Mouse (Mus musculus) hindbrain, embryonic 13.5 days (tissue): ENCODE measurements around the gene Gpc6. TPM values are rescaled to one million over a fixed set of nuclear protein-coding genes. Genes with fewer than 3 reads are reported as not detected.
A peak's percentile ranks its signal among the peaks of the same experiment; 100 is the strongest.

ENCODE experiments used
- ATAC-seq: fragments of 200-750 bp; cut with Nextera tagmentation; 2 replicates; pipeline ENCODE4 v1.8.0; 2017; ENCODE audit warnings: moderate TSS enrichment; ENCODE audit not compliant: low FRiP score
- H3K27ac ChIP-seq: fragments of 300-500 bp; sonication (generic); 2 replicates; pipeline ENCODE4 v1.5.1; 2015; ENCODE audit warnings: inconsistent platforms, mild to moderate bottlenecking, moderate library complexity
- H3K27me3 ChIP-seq: fragments of 300-500 bp; sonication (generic); 2 replicates; pipeline ENCODE4 v1.6.1; 2015; ENCODE audit warnings: mild to moderate bottlenecking, inconsistent platforms
- H3K36me3 ChIP-seq: fragments of 300-500 bp; sonication (generic); 2 replicates; pipeline ENCODE4 v1.6.1; 2015; ENCODE audit warnings: mild to moderate bottlenecking, inconsistent platforms
- H3K4me1 ChIP-seq: fragments of 300-500 bp; sonication (generic); replicated peaks from 2 replicates; pipeline ENCODE4 v1.6.1; 2015; ENCODE audit warnings: inconsistent platforms
- H3K4me2 ChIP-seq: fragments of 300-500 bp; sonication (generic); 2 replicates; pipeline ENCODE4 v1.6.1; 2015; ENCODE audit warnings: inconsistent platforms, mild to moderate bottlenecking, moderate library complexity
- H3K4me3 ChIP-seq: fragments of 300-500 bp; sonication (generic); 2 replicates; pipeline ENCODE4 v1.5.1; 2015; ENCODE audit warnings: mild to moderate bottlenecking, inconsistent platforms
- H3K9ac ChIP-seq: fragments of 300-500 bp; sonication (generic); 2 replicates; pipeline ENCODE4 v1.6.1; 2015; ENCODE audit warnings: mild to moderate bottlenecking, inconsistent platforms
- H3K9me3 ChIP-seq: fragments of 300-500 bp; sonication (generic); 2 replicates; pipeline ENCODE4 v1.6.1; 2016; ENCODE audit warnings: inconsistent platforms
- WGBS: fragments of 180-500 bp; shearing (Covaris S2); methylation state at CpG from one replicate; pipeline ENCODE4 v1.1.7; 2015; 5-methylcytosine and 5-hydroxymethylcytosine counted together
- polyA plus RNA-seq: library from polyadenylated mRNA; unstranded; fragments of >200 nt; fragmentation: Nextera tagmentation; extraction: Ambion mirVana; gene quantifications from 2 replicates; pipeline ENCODE4 v1.2.1, GENCODE M21; 2015

Gene Gpc6
- polyA plus RNA-seq, 1 experiment from 2014 or later, result 20.8 TPM

DNA sequence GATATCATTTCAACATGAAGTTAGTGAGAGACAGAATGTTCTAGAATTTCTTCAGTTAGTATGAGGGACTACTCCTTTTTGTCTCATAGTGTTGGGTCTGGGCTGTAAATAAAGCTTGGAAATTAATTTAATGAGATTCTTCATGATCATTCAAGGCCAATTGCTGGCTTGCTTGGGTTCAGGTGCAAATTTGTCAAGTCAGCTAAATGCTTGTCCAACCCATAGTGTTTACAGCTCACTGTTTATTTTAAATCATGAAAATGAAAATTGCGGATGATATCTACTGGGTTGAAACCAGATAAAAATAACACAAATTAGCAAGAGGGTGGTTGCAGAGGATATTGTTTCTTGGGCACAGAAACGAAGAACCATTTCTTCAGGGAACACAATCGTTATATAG is 49.6 kb downstream of the Gpc6 start:
- no peak overlapping the region for H3K4me3 ChIP-seq
- H3K36me3 ChIP-seq, result no peaks in the 10 kb centered on the region
- H3K4me2 ChIP-seq, result no peak overlapping the region
- no peaks in the 10 kb centered on the region for H3K4me1 ChIP-seq
- H3K27ac ChIP-seq, result no peak overlapping the region
- H3K27me3 ChIP-seq, result no peaks in the 10 kb centered on the region
- H3K9me3 ChIP-seq, result no peaks in the 10 kb centered on the region
- 90% methylated on average over 3 of the region's 3 CpGs for WGBS
- no peak overlapping the region for H3K9ac ChIP-seq
- no peak for ATAC-seq

DNA sequence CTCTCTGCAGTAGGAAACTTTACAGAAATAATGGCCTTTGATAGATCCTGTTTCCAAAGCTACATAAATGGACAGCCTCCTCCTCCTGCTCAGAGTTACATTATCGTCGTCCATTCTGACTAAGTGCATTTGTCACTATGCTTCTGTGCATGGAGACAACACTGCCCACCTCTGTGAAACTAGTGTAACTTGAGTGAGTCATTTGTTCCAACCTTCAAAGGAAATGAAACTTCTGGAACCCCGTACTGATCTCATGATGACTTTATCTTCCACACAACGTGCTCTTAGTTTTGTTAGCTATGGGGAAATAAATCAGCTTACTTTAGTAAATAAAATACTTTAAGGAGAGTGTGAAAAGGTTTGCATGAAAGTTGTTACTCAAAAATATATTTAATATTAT is 50.1 kb downstream of the Gpc6 start:
- Histone ChIP-seq H3K9ac (no peak overlapping the region), H3K4me2 (no peak overlapping the region), H3K4me3 (no peak overlapping the region), H3K27me3 (no peaks in the 10 kb centered on the region), H3K36me3 (no peaks in the 10 kb centered on the region), H3K9me3 (no peaks in the 10 kb centered on the region), H3K27ac (no peak overlapping the region), H3K4me1 (no peaks in the 10 kb centered on the region)
- no peak for ATAC-seq
- 82% methylated on average over 4 of the region's 4 CpGs for WGBS

DNA sequence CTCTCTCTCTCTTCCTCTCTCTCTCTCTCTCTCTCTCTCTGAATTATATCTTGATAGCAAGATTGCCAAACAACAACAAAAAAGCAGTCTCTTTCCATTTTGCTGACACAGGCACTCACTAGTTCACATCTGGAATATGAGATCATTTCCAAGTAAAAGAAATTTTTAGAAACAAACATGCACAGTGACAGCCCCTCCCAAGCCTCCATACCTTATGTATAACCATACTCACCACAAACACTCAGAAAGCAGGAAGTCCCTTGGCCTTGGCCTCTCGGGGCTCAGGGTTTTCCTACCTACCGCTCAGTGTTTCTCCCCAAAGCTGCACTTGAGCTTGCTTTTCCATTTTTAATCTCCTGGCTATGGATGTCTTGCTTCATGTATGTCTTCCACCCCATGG is 52.1 kb downstream of the Gpc6 start:
- Histone ChIP-seq H3K27ac (no peak overlapping the region), H3K36me3 (no peaks in the 10 kb centered on the region), H3K27me3 (no peaks in the 10 kb centered on the region), H3K4me2 (no peak overlapping the region), H3K4me3 (no peak overlapping the region), H3K9ac (no peak overlapping the region), H3K4me1 (no peaks in the 10 kb centered on the region), H3K9me3 (no peaks in the 10 kb centered on the region)
- ATAC-seq, result no peak
- WGBS, result 89% methylated on average over 2 of the region's 2 CpGs

DNA sequence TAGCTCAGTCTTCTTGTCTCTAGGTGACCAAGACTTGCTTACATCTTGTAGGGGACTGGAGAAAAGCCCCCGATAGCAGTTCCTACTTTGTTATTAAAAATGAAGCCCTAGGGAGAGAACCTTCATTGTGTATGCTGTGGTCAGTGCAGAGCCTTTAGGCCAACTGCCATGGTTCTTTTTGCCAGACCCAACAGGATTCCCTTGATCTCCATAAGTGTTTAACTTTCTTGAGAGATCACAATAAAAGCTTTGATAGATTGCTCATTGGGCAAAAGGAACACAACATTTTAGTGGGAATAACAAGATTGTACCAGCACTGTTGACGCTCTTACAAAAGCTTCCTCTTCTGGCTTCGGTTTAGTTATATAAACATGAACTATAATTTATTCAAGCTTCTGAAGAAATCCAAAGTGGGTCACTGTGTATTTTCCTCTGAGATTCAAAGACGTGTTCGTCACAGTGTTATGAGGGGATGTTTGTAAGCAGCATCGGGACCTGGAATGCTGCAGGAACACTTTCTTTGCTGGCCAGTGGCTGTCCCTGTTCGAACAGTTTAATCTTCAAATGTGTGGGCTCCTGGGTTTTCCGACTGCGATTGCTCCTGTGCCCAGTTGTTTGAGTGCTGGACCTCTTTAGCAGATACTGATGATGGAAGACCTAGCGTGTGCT is 54.7 kb downstream of the Gpc6 start:
- H3K4me3 ChIP-seq, result no peak overlapping the region
- 89% methylated on average over 10 of the region's 10 CpGs for WGBS
- no peak overlapping the region for H3K4me2 ChIP-seq
- no peaks in the 10 kb centered on the region for H3K4me1 ChIP-seq
- H3K27ac ChIP-seq, result no peak overlapping the region
- H3K36me3 ChIP-seq, result no peaks in the 10 kb centered on the region
- no peak for ATAC-seq
- no peak overlapping the region for H3K9ac ChIP-seq
- H3K9me3 ChIP-seq, result no peaks in the 10 kb centered on the region
- H3K27me3 ChIP-seq, result no peaks in the 10 kb centered on the region

DNA sequence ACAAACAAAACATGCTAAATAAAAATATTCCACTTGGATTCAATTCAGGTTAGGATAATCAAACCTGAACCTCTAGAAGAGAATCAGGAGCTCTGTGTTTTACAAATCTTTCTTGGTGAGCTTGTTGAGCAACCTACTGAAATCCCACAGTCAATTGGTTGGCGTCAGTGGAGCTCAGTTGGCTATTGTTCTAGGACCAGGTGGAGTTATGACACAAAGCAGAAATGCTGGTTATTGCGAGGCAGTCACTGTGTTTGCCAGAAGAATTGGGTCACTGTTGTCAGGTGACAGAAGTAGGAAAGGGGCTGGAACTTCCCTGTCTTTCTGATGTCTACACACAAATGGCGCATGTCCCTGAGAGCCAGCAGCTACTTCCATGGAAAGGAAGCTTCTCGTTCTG is 56.6 kb downstream of the Gpc6 start:
- Histone ChIP-seq H3K4me3 (no peak overlapping the region), H3K36me3 (no peaks in the 10 kb centered on the region), H3K27ac (no peak overlapping the region), H3K4me1 (no peaks in the 10 kb centered on the region), H3K9me3 (no peaks in the 10 kb centered on the region), H3K27me3 (no peaks in the 10 kb centered on the region), H3K9ac (no peak overlapping the region), H3K4me2 (no peak overlapping the region)
- 97% methylated on average over 4 of the region's 4 CpGs for WGBS
- ATAC-seq, result no peak

DNA sequence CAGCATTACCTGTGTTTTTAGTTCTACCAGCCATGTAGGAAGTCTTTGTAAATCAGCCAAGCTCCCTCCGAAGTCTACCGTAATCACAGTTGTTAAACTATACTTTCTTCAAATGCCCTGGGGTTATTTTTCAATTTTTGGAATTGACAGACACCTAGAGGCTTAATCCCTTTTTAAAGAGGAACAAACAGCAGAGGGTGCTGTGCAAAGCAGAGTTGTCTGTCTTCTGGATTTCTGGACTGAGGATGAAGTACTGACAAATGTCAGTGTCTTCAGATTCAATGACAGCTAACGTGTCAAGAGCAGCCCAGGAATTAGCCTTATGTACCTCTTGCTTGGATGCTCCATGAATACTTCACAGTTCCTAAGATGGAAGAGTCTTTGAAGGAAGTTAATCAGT is 62.2 kb downstream of the Gpc6 start:
- Histone ChIP-seq H3K27me3 (no peaks in the 10 kb centered on the region), H3K9me3 (0 out of 2 replicates have a peak, but pooled peaks cover 3% of the 10 kb centered on the region), H3K4me3 (no peak overlapping the region), H3K4me1 (peaks cover 3% of the 10 kb centered on the region), H3K36me3 (peaks cover 6% of the 10 kb centered on the region), H3K9ac (no peak overlapping the region), H3K4me2 (no peak overlapping the region), H3K27ac (no peak overlapping the region)
- ATAC-seq, result no peak
- WGBS, result 86% methylated on average over 3 of the region's 3 CpGs

DNA sequence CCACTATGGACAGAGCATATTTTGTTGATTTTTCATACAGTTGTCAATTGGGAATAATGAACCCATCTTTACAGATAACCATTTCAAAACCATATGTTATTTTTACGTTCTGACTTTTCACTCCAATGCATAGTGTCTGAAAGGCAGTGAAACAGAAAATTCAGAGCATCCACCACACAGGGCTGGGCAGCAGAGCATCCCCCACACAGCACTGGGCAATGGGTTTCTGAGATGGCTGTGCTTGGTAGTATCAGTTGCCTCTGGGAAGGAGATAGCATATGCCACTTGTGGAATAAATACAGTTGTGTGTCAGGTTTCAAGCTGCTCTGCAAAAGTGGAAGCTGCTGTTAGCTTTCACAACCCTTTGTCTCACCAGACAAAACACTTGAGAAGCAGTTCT is 75.3 kb downstream of the Gpc6 start:
- 73% methylated on average over 1 of the region's 1 CpGs for WGBS
- Histone ChIP-seq H3K4me2 (no peak overlapping the region), H3K36me3 (no peaks in the 10 kb centered on the region), H3K27ac (no peak overlapping the region), H3K9me3 (no peaks in the 10 kb centered on the region), H3K4me1 (no peaks in the 10 kb centered on the region; the same call in 1 of the 2 replicates), H3K9ac (no peak overlapping the region), H3K27me3 (no peaks in the 10 kb centered on the region), H3K4me3 (no peak overlapping the region)
- ATAC-seq, result no peak

DNA sequence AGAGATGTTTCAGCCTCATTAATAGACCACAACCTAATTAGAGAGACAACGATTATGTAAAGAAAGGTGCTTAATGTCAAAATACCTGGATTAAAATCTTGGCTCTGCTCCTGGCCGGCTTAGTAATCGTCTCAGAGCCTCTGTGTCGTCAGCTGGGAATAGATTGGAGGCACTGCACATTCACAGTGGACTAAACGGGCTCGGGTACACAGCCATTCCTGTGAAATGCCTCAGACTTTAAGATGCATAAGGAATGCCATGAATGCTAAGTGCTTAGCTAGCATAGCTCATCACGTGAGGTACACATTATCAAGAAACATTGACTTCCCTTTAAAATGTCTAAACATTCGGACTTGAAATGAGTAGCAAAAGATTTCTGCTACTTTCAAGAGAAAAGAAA is 77.2 kb downstream of the Gpc6 start:
- Histone ChIP-seq H3K27me3 (no peaks in the 10 kb centered on the region), H3K4me2 (no peak overlapping the region), H3K27ac (no peak overlapping the region), H3K4me1 (no peaks in the 10 kb centered on the region; the same call in 1 of the 2 replicates), H3K9me3 (no peaks in the 10 kb centered on the region), H3K9ac (no peak overlapping the region), H3K36me3 (no peaks in the 10 kb centered on the region), H3K4me3 (no peak overlapping the region)
- ATAC-seq, result no peak
- 72% methylated on average over 8 of the region's 8 CpGs for WGBS

DNA sequence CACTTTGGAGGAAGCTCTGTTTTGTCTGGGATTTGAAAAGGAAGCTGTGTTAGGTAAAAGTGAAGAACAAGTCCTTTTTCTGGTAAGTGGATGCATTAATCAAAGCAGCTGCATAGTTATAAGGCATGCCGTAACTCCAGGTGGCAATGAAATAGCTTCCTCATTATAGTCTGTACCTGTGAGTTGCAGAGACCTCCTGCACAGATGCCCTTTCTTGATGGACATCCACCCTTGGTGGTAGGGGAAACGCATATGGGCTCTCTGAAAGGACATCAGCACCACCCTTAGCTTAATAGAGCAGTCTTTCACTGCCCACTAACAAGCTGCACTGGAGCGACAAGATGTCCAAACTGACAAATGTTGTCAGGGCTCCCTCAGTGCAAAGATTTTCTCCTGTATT is 83.7 kb downstream of the Gpc6 start:
- H3K9ac ChIP-seq, result no peak overlapping the region
- H3K4me2 ChIP-seq, result no peak overlapping the region
- WGBS, result 84% methylated on average over 3 of the region's 3 CpGs
- H3K9me3 ChIP-seq, result no peaks in the 10 kb centered on the region
- no peak overlapping the region for H3K27ac ChIP-seq
- ATAC-seq, result no peak
- H3K36me3 ChIP-seq, result no peaks in the 10 kb centered on the region
- H3K4me1 ChIP-seq, result no peaks in the 10 kb centered on the region
- H3K4me3 ChIP-seq, result no peak overlapping the region
- no peaks in the 10 kb centered on the region for H3K27me3 ChIP-seq

DNA sequence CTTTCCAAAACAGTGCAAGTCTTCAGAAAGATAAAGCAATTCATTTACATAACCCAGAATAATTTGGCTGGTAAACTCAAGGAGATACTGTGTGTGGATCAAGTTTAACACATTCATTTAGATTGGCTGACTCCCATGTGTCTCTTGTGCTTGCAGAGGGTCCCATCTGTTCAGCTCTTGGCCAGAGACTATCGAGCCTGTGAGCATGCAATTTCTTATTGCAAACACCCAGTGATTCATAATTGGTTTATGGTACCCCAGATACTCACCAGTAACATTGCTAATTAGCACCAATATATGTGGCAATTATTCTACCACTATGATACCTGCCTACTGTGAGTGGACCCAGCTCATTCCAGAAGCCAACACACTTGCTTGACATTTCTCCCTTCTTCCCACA is 87.9 kb downstream of the Gpc6 start:
- Histone ChIP-seq H3K4me1 (no peaks in the 10 kb centered on the region), H3K4me3 (no peak overlapping the region), H3K9ac (no peak overlapping the region), H3K4me2 (no peak overlapping the region), H3K27me3 (no peaks in the 10 kb centered on the region), H3K36me3 (no peaks in the 10 kb centered on the region), H3K27ac (no peak overlapping the region), H3K9me3 (no peaks in the 10 kb centered on the region)
- ATAC-seq, result 0 out of 2 replicates have a peak, but pooled peaks have one; percentile 36
- WGBS, result 45% methylated on average over 1 of the region's 1 CpGs

DNA sequence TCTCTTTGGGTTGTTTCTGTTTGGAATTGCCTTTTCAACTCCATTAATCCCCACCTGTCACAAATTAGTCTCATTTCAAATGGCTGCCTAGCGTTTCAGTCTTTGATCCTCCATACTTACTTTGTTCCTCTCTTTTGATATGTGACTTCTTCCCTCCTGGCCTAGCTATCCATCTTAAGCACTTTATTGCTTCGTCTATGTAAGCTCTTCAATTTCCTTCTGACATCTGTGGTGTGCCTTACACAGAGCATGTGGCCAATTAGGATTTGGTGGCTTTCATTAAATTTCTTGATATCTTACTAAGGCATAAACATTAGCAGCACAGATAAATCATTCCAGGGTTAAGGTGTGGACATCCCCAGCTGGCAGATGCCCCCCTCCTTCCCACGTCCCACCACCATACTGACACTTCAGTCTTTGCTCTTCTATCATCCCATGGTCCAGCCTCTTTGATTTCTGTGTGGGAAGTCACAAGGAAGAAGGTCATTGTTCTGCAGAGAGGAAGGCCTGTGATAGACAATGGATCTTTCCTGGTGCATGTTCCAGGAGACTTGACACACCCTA is 88.5 kb downstream of the Gpc6 start:
- no peaks in the 10 kb centered on the region for H3K27me3 ChIP-seq
- no peaks in the 10 kb centered on the region for H3K36me3 ChIP-seq
- no peak overlapping the region for H3K27ac ChIP-seq
- peaks cover 2% of the 10 kb centered on the region; the same call in 1 of the 2 replicates for H3K4me1 ChIP-seq
- WGBS, result 41% methylated on average over 3 of the region's 3 CpGs
- ATAC-seq, result no peak
- H3K4me2 ChIP-seq, result no peak overlapping the region
- H3K9me3 ChIP-seq, result no peaks in the 10 kb centered on the region
- H3K9ac ChIP-seq, result no peak overlapping the region
- H3K4me3 ChIP-seq, result no peak overlapping the region

DNA sequence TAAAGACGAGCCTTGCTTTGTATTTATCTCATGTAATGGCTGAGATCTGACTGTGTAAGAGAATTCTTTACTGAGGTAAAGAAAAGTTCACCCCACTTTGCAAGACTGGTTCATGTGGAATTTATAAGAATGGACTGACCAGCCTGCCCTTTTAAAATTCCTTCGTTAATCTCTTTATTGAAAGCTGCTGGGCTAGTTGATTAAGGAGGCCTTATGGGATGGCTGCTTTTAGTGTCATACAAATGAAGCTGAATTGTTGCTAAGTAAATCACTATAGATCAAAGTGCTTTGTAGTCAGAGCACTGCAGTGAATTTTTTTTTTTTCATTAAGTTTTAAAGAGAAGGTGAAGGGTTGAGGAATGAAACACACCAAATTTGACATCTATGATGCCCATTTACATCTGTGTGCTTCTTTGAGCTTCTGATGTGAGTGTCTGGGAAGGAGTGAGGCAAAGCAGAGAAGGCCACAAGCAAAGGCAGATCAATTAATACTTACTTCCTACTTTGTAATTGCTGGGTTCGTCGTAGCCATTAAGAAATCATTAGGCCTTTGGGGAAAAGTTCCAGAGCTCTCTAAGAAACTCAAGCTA is 90.3 kb downstream of the Gpc6 start:
- Histone ChIP-seq H3K36me3 (no peaks in the 10 kb centered on the region), H3K4me2 (no peak overlapping the region), H3K27ac (no peak overlapping the region), H3K4me3 (no peak overlapping the region), H3K27me3 (no peaks in the 10 kb centered on the region), H3K4me1 (peaks cover 8% of the 10 kb centered on the region), H3K9ac (no peak overlapping the region), H3K9me3 (no peaks in the 10 kb centered on the region)
- WGBS, result 36% methylated on average over 4 of the region's 4 CpGs
- no peak for ATAC-seq
